In genomic region chr1:157554686-157555530, GRCm38 (mm10) we compare ENCODE assay signal across 8 mouse cellular contexts. TPM values are rescaled to one million over a fixed set of nuclear protein-coding genes. Genes with fewer than 3 reads are reported as not detected.
A peak's percentile ranks its signal among the peaks of the same experiment; 100 is the strongest.
DNase-seq lines count a peak whose midpoint lies in the region; ATAC-seq lines count a peak whose summit lies in the region.

No protein-coding gene starts in this region.

- H3K36me3 ChIP-seq in limb, embryonic 12.5 days: no peaks in the 10 kb centered on the region
- no peaks in the 10 kb centered on the region for H3K36me3 ChIP-seq in stomach, embryonic 15.5 days

- peaks cover 12% of the 10 kb centered on the region for H3K4me1 ChIP-seq in limb, embryonic 12.5 days (replicated peaks)
- H3K4me1 ChIP-seq in stomach, embryonic 15.5 days: no peaks in the 10 kb centered on the region

- peak overlapping the region; percentile 58 for H3K4me2 ChIP-seq in limb, embryonic 12.5 days
- H3K4me2 ChIP-seq in stomach, embryonic 15.5 days: peak overlapping the region; percentile 41

- H3K9ac ChIP-seq in limb, embryonic 12.5 days (replicated peaks): no peak overlapping the region
- no peak overlapping the region for H3K9ac ChIP-seq in stomach, embryonic 15.5 days

- ATAC-seq in limb, embryonic 12.5 days (ENCODE audit: insufficient number of reproducible peaks, insufficient read depth, low FRiP score, low TSS enrichment, low read depth): 0 out of 2 replicates have a peak, but pooled peaks have one; percentile 50
- peak; percentile 31; the same call in 1 of the 2 replicates for ATAC-seq in stomach, embryonic 15.5 days (ENCODE audit: insufficient read depth, low FRiP score, low read depth)
- no peak for ATAC-seq in monocyte, adult 5-6 weeks (replicated peaks; ENCODE audit: insufficient number of reproducible peaks, low FRiP score, low TSS enrichment, poor library complexity, severe bottlenecking)

- 20% methylated on average over 27 of the region's 27 CpGs for WGBS in limb, embryonic 12.5 days
- WGBS in stomach, embryonic 15.5 days: 29% methylated on average over 27 of the region's 27 CpGs

- no peaks in the 10 kb centered on the region for H3K9me3 ChIP-seq in limb, embryonic 12.5 days
- H3K9me3 ChIP-seq in stomach, embryonic 15.5 days: no peaks in the 10 kb centered on the region

- peaks cover 38% of the 10 kb centered on the region for H3K27me3 ChIP-seq in limb, embryonic 12.5 days
- no peaks in the 10 kb centered on the region for H3K27me3 ChIP-seq in stomach, embryonic 15.5 days (replicated peaks)

- H3K27ac ChIP-seq in limb, embryonic 12.5 days: no peak overlapping the region
- no peak overlapping the region for H3K27ac ChIP-seq in stomach, embryonic 15.5 days

- H3K4me3 ChIP-seq in limb, embryonic 12.5 days (replicated peaks): peak overlapping the region; percentile 30
- H3K4me3 ChIP-seq in stomach, embryonic 15.5 days (replicated peaks): 0 out of 2 replicates have a peak overlapping the region, but pooled peaks have one; percentile 12

- DNase-seq in cerebellum, adult 9-10 months: peak; percentile 28
- DNase-seq in cerebellum, adult 11 months: no peak
- peak; percentile 12 to 14 for DNase-seq in spleen, postnatal 36 days (ENCODE audit: low spot score in 2 of 2)
- no peak for DNase-seq in spleen, adult 18-20 months
- DNase-seq in gastrocnemius, postnatal 10 days: no peak

RNA-seq across cellular contexts. Expression of gene Sec16b, which starts 48.4 kb away (rescaled TPM):
- 1.9 and 2.2 TPM in 2 replicates for polyA plus RNA-seq in limb, embryonic 12.5 days (2016; fragmentation: Nextera tagmentation; extraction: Ambion mirVana)
- polyA plus RNA-seq in stomach, embryonic 15.5 days (2015; fragmentation: Nextera tagmentation; extraction: Ambion mirVana): 7.5 and 8.7 TPM in 2 replicates
- total RNA-seq in monocyte, adult 5-6 weeks (2017): 0.10 to 0.11 TPM in 2 of 3 replicates, not detected in the other
- 1 to 10 TPM; 3.5 to 4.3 TPM for total RNA-seq in gastrocnemius, postnatal 10 days (2021)

Comparison
In these comparisons a context has a peak if more than half of its experiments do, and no peak if none do; other contexts are left out.
1. DNase-seq: peak in cerebellum, adult 9-10 months (single experiment) and spleen, postnatal 36 days (2 of 2); none in cerebellum, adult 11 months (single experiment), spleen, adult 18-20 months (0 of 2) and gastrocnemius, postnatal 10 days (single experiment).